In genomic region chr16:5137006-5137540, GRCm38 (mm10) we compare ENCODE assay signal across 18 mouse cellular contexts. TPM values are rescaled to one million over a fixed set of nuclear protein-coding genes. Genes with fewer than 3 reads are reported as not detected.
DNase-seq lines count a peak whose midpoint lies in the region; ATAC-seq and TF ChIP-seq lines count a peak whose summit lies in the region.
"Had no signal": no experiment of that assay in that cellular context is flagged by ENCODE, and none has a peak within 500 bp of the region (broad histone marks: within the 10 kb centered on the region; RNA-seq: fewer than 3 reads in every experiment).

No protein-coding gene starts in this region.

- 66% methylated on average over 12 of the region's 12 CpGs for WGBS in heart, embryonic 15.5 days
- 71% methylated on average over 12 of the region's 12 CpGs for WGBS in heart, adult 2 months
- 45% methylated on average over 12 of the region's 12 CpGs for WGBS in lung, postnatal 0 days

- 0 out of 2 replicates have a peak overlapping the region, but pooled peaks have one; percentile 76 for H3K27ac ChIP-seq in heart, embryonic 15.5 days
- H3K27ac ChIP-seq in heart, adult 2 months, result no peak overlapping the region
- peak overlapping the region; percentile 90 for H3K27ac ChIP-seq in lung, postnatal 0 days (ENCODE audit: low read length)
- H3K27ac ChIP-seq in embryonic fibroblast, embryonic 13.5 days (ENCODE audit: insufficient read depth, low read length), result peak overlapping the region; percentile 63; the same call in 1 of the 2 replicates
- H3K27ac ChIP-seq: embryonic facial prominence, embryonic 12.5 days; heart, embryonic 13.5 days; hindbrain, postnatal 0 days; limb, embryonic 13.5 days; midbrain, embryonic 13.5 days; neural tube, embryonic 13.5 days had no signal

- no peak overlapping the region for H3K9ac ChIP-seq in heart, embryonic 15.5 days
- no peak overlapping the region for H3K9ac ChIP-seq in heart, adult 2 months (ENCODE audit: low read depth, low read length)
- H3K9ac ChIP-seq in lung, postnatal 0 days (replicated peaks; ENCODE audit: low read depth), result no peak overlapping the region
- H3K9ac ChIP-seq: embryonic facial prominence, embryonic 12.5 days; heart, embryonic 13.5 days; limb, embryonic 13.5 days; midbrain, embryonic 13.5 days; neural tube, embryonic 13.5 days had no signal

- peaks cover 42% of the 10 kb centered on the region for H3K4me1 ChIP-seq in heart, embryonic 15.5 days (replicated peaks)
- peaks cover 8% of the 10 kb centered on the region for H3K4me1 ChIP-seq in heart, adult 2 months (ENCODE audit: control insufficient read depth, insufficient read depth, low read length)
- H3K4me1 ChIP-seq in lung, postnatal 0 days (ENCODE audit: insufficient read depth, low read depth, low read length), result 0 out of 2 replicates have a peak, but pooled peaks cover 12% of the 10 kb centered on the region
- peaks cover 22% of the 10 kb centered on the region for H3K4me1 ChIP-seq in embryonic fibroblast, embryonic 13.5 days (ENCODE audit: control insufficient read depth, insufficient read depth, low read length)

- intact Hi-C loops in heart, adult 2 months (cut with DNase I), result no loop called here

- H3K79me2 ChIP-seq in heart, adult 2 months (replicated peaks; ENCODE audit: control insufficient read depth, insufficient read depth, low read length), result no peaks in the 10 kb centered on the region

- DNase-seq in heart, adult 2 months, result no peak
- DNase-seq in lung, postnatal 0 days (ENCODE audit: low spot score), result no peak
- DNase-seq in lung, postnatal 14 days, result no peak
- no peak for DNase-seq in cerebellum, postnatal 36 days
- DNase-seq: thymus, adult 2 months had no signal

- no peak for ATAC-seq in heart, embryonic 15.5 days (replicated peaks; ENCODE audit: insufficient number of reproducible peaks, insufficient read depth, low FRiP score, low read depth)
- no peak for ATAC-seq in lung, postnatal 0 days
- ATAC-seq in erythroblast, adult 5-6 weeks (replicated peaks; ENCODE audit: low FRiP score, poor library complexity, severe bottlenecking), result no peak
- ATAC-seq: forebrain, embryonic 16.5 days; hindbrain, postnatal 0 days had no signal

- H3K27me3 ChIP-seq in heart, embryonic 15.5 days, result peaks cover 15% of the 10 kb centered on the region
- peaks cover 4% of the 10 kb centered on the region; the same call in 1 of the 2 replicates for H3K27me3 ChIP-seq in heart, adult 2 months (ENCODE audit: control insufficient read depth, insufficient read depth, low read length)
- 0 out of 2 replicates have a peak, but pooled peaks cover 3% of the 10 kb centered on the region for H3K27me3 ChIP-seq in lung, postnatal 0 days (replicated peaks; ENCODE audit: insufficient read depth, low read length)

- TF ChIP-seq CTCF in heart, adult 2 months (IDR thresholded peaks at IDR 0.05), result no peak
- TF ChIP-seq CTCF in lung, postnatal 0 days (IDR thresholded peaks at IDR 0.05), result no peak
- no peak for TF ChIP-seq CTCF in embryonic fibroblast, embryonic 13.5 days (IDR thresholded peaks at IDR 0.05; ENCODE audit: borderline replicate concordance, insufficient read depth, low read length)

- no peak for TF ChIP-seq POLR2A in heart, adult 2 months (IDR thresholded peaks at IDR 0.05; ENCODE audit: insufficient read depth, low read depth, low read length)
- no peak for TF ChIP-seq POLR2A in embryonic fibroblast, embryonic 13.5 days (IDR thresholded peaks at IDR 0.05; ENCODE audit: low read depth, low read length)

- no peaks in the 10 kb centered on the region for H3K9me3 ChIP-seq in heart, embryonic 15.5 days (replicated peaks)
- no peaks in the 10 kb centered on the region for H3K9me3 ChIP-seq in lung, postnatal 0 days (ENCODE audit: low read length)
- H3K9me3 ChIP-seq: embryonic facial prominence, embryonic 12.5 days; heart, embryonic 13.5 days; limb, embryonic 13.5 days; midbrain, embryonic 13.5 days; neural tube, embryonic 13.5 days had no signal

- H3K36me3 ChIP-seq in heart, embryonic 15.5 days, result no peaks in the 10 kb centered on the region
- H3K36me3 ChIP-seq in heart, adult 2 months (ENCODE audit: control insufficient read depth, insufficient read depth, low read length), result no peaks in the 10 kb centered on the region
- H3K36me3 ChIP-seq in lung, postnatal 0 days (ENCODE audit: insufficient read depth, low read length), result no peaks in the 10 kb centered on the region
- H3K36me3 ChIP-seq: embryonic facial prominence, embryonic 12.5 days; heart, embryonic 13.5 days; limb, embryonic 13.5 days; midbrain, embryonic 13.5 days; neural tube, embryonic 13.5 days had no signal

- H3K4me3 ChIP-seq in heart, embryonic 15.5 days, result no peak overlapping the region
- H3K4me3 ChIP-seq in heart, adult 2 months, result no peak overlapping the region
- H3K4me3 ChIP-seq in lung, postnatal 0 days (ENCODE audit: low read depth, low read length), result no peak overlapping the region
- H3K4me3 ChIP-seq in embryonic fibroblast, embryonic 13.5 days (ENCODE audit: insufficient read depth, low read length), result no peak overlapping the region
- H3K4me3 ChIP-seq: embryonic facial prominence, embryonic 12.5 days; heart, embryonic 13.5 days; limb, embryonic 13.5 days; midbrain, embryonic 13.5 days; neural tube, embryonic 13.5 days had no signal

- TF ChIP-seq EP300 in heart, adult 2 months (IDR thresholded peaks at IDR 0.05; ENCODE audit: insufficient read depth, low read depth, low read length), result no peak
- no peak for TF ChIP-seq EP300 in lung, postnatal 0 days (IDR thresholded peaks at IDR 0.05)

- H3K4me2 ChIP-seq in heart, embryonic 15.5 days, result no peak overlapping the region
- no peak overlapping the region for H3K4me2 ChIP-seq in lung, postnatal 0 days (replicated peaks; ENCODE audit: low read depth, low read length)
- H3K4me2 ChIP-seq: embryonic facial prominence, embryonic 12.5 days; heart, embryonic 13.5 days; limb, embryonic 13.5 days; midbrain, embryonic 13.5 days; neural tube, embryonic 13.5 days had no signal

RNA-seq across cellular contexts. Expression of gene Ppl, which starts 4.9 kb away (rescaled TPM):
- polyA plus RNA-seq in heart, embryonic 15.5 days (2015; fragmentation: Nextera tagmentation; extraction: Ambion mirVana), result 1.3 and 2.3 TPM in 2 replicates
- total RNA-seq in heart, adult 2 months (2021), result 1 to 10 TPM; 4.5 to 9.4 TPM
- polyA plus RNA-seq in heart, adult 2 months (2012; rRNA removed), result 2.0 and 2.5 TPM in 2 replicates
- 10.4 and 11.0 TPM in 2 replicates for polyA plus RNA-seq in lung, postnatal 0 days (2015; fragmentation: Nextera tagmentation; extraction: Ambion mirVana)
- polyA plus RNA-seq in embryonic fibroblast, embryonic 13.5 days (2011; ENCODE audit: insufficient read length, low read depth, missing spikeins), result 0.20 and 0.33 TPM in 2 replicates
- total RNA-seq in erythroblast, adult 5-6 weeks (2015; ENCODE audit: low replicate concordance), result not detected in 2 replicates
- total RNA-seq in erythroblast, adult 5-6 weeks (2017; ENCODE audit: low replicate concordance), result not detected in 2 replicates
- total RNA-seq: hematopoietic stem cell, adult 5-6 weeks; megakaryocyte, adult 5-6 weeks had no signal

RNA-seq across cellular contexts. Expression of gene Sec14l5, which starts 9.8 kb away (rescaled TPM):
- 0.06 and 0.08 TPM in 2 replicates for polyA plus RNA-seq in heart, embryonic 15.5 days (2015; fragmentation: Nextera tagmentation; extraction: Ambion mirVana)
- total RNA-seq in heart, adult 2 months (2021), result under 1 TPM; 0.73 to 0.78 TPM
- polyA plus RNA-seq in heart, adult 2 months (2012; rRNA removed), result 2.1 and 4.3 TPM in 2 replicates
- polyA plus RNA-seq in lung, postnatal 0 days (2015; fragmentation: Nextera tagmentation; extraction: Ambion mirVana), result 0.20 and 0.27 TPM in 2 replicates
- not detected in 2 replicates for polyA plus RNA-seq in embryonic fibroblast, embryonic 13.5 days (2011; ENCODE audit: insufficient read length, low read depth, missing spikeins)
- total RNA-seq in erythroblast, adult 5-6 weeks (2015; ENCODE audit: low replicate concordance), result not detected in 2 replicates
- not detected in 2 replicates for total RNA-seq in erythroblast, adult 5-6 weeks (2017; ENCODE audit: low replicate concordance)
- total RNA-seq: hematopoietic stem cell, adult 5-6 weeks; megakaryocyte, adult 5-6 weeks had no signal
- polyA plus RNA-seq: intestine, postnatal 0 days had no signal
